11 mouse cellular contexts compared by ENCODE assay signal in genomic region chr11:60316250-60316649, GRCm38 (mm10). TPM values are rescaled to one million over a fixed set of nuclear protein-coding genes. Genes with fewer than 3 reads are reported as not detected.
DNase-seq lines count a peak whose midpoint lies in the region; ATAC-seq and TF ChIP-seq lines count a peak whose summit lies in the region.
"Had no signal": no experiment of that assay in that cellular context is flagged by ENCODE, and none has a peak within 500 bp of the region (broad histone marks: within the 10 kb centered on the region; RNA-seq: fewer than 3 reads in every experiment).

No protein-coding gene starts in this region.

- TF ChIP-seq POLR2A in testis, adult 2 months (IDR thresholded peaks at IDR 0.05; ENCODE audit: control insufficient read depth, low read depth, low read length) = no peak

- H3K4me3 ChIP-seq in hindbrain, embryonic 15.5 days = no peak overlapping the region
- no peak overlapping the region for H3K4me3 ChIP-seq in hindbrain, embryonic 14.5 days (replicated peaks; ENCODE audit: low read length)
- no peak overlapping the region for H3K4me3 ChIP-seq in testis, adult 2 months (ENCODE audit: control insufficient read depth, low read depth, low read length)

- WGBS in hindbrain, embryonic 15.5 days = 46% methylated on average over 7 of the region's 7 CpGs
- WGBS in hindbrain, embryonic 14.5 days = 51% methylated on average over 7 of the region's 7 CpGs

- H3K9me3 ChIP-seq in hindbrain, embryonic 15.5 days = no peaks in the 10 kb centered on the region
- H3K9me3 ChIP-seq in hindbrain, embryonic 14.5 days (ENCODE audit: control insufficient read depth, low read length) = no peaks in the 10 kb centered on the region

- no peak for DNase-seq in hindbrain, embryonic 14.5 days (ENCODE audit: low spot score)
- DNase-seq in testis, postnatal 10 days (ENCODE audit: low spot score) = no peak
- DNase-seq in kidney, adult 9 months = peak; percentile 62
- no peak for DNase-seq in heart, postnatal 10 days
- no peak for DNase-seq in spleen, postnatal 14 days (ENCODE audit: low spot score in 2 of 2)
- DNase-seq: heart, adult 11 months; layer of hippocampus, adult 9-11 months; right cerebral cortex, postnatal 25 days had no signal

- no peak overlapping the region for H3K4me2 ChIP-seq in hindbrain, embryonic 15.5 days
- H3K4me2 ChIP-seq in hindbrain, embryonic 14.5 days (replicated peaks) = no peak overlapping the region

- no peaks in the 10 kb centered on the region for H3K27me3 ChIP-seq in hindbrain, embryonic 15.5 days
- H3K27me3 ChIP-seq in hindbrain, embryonic 14.5 days (ENCODE audit: control insufficient read depth, insufficient read depth, low read length) = no peaks in the 10 kb centered on the region
- H3K27me3 ChIP-seq in testis, adult 2 months (ENCODE audit: control insufficient read depth, insufficient read depth, low read length) = no peaks in the 10 kb centered on the region

- ATAC-seq in hindbrain, embryonic 15.5 days (ENCODE audit: low FRiP score, low read depth) = no peak
- no peak for ATAC-seq in hindbrain, embryonic 14.5 days (ENCODE audit: low FRiP score)
- ATAC-seq: activated CD4-positive, CD25-positive, alpha-beta regulatory T cell, adult 4 months had no signal

- intact Hi-C loops in heart, postnatal 10 days (cut with DNase I) = no loop called here

- H3K36me3 ChIP-seq in hindbrain, embryonic 15.5 days = no peaks in the 10 kb centered on the region
- H3K36me3 ChIP-seq in hindbrain, embryonic 14.5 days (replicated peaks; ENCODE audit: control insufficient read depth, insufficient read depth) = no peaks in the 10 kb centered on the region
- no peaks in the 10 kb centered on the region for H3K36me3 ChIP-seq in testis, adult 2 months (ENCODE audit: control insufficient read depth, insufficient read depth, low read length)

- no peak for TF ChIP-seq CTCF in testis, adult 2 months (IDR thresholded peaks at IDR 0.05; ENCODE audit: control insufficient read depth, insufficient read depth, insufficient replicate concordance, low read depth, low read length)

- no peak overlapping the region for H3K9ac ChIP-seq in hindbrain, embryonic 15.5 days
- no peak overlapping the region for H3K9ac ChIP-seq in hindbrain, embryonic 14.5 days

- peaks cover 70% of the 10 kb centered on the region for H3K4me1 ChIP-seq in hindbrain, embryonic 15.5 days (replicated peaks)
- peaks cover 57% of the 10 kb centered on the region for H3K4me1 ChIP-seq in hindbrain, embryonic 14.5 days (replicated peaks; ENCODE audit: control insufficient read depth, insufficient read depth, low read length)
- no peaks in the 10 kb centered on the region; the same call in 1 of the 2 replicates for H3K4me1 ChIP-seq in testis, adult 2 months (ENCODE audit: control insufficient read depth, insufficient read depth, low read length)

- 0 out of 2 replicates have a peak overlapping the region, but pooled peaks have one; percentile 0 for H3K27ac ChIP-seq in hindbrain, embryonic 15.5 days (replicated peaks)
- no peak overlapping the region for H3K27ac ChIP-seq in hindbrain, embryonic 14.5 days
- peak overlapping the region; percentile 43; the same call in 1 of the 2 replicates for H3K27ac ChIP-seq in testis, adult 2 months (ENCODE audit: control insufficient read depth, insufficient read depth, low read depth, low read length)

RNA-seq across cellular contexts. Expression of gene Tom1l2, which starts 36.5 kb away (rescaled TPM):
- 65.4 and 71.4 TPM in 2 replicates for polyA plus RNA-seq in hindbrain, embryonic 15.5 days (2015; fragmentation: Nextera tagmentation; extraction: Ambion mirVana)
- polyA plus RNA-seq in hindbrain, embryonic 14.5 days (2014; fragmentation: Nextera tagmentation; extraction: Ambion mirVana) = 47.3 and 49.0 TPM in 2 replicates
- 18.5 and 22.3 TPM in 2 replicates for polyA plus RNA-seq in testis, adult 2 months (2012; rRNA removed)
- total RNA-seq in heart, postnatal 10 days (2021) = 100 to 1,000 TPM in 1 of 2 experiments, 10 to 100 TPM in 1; 97.3 to 100 TPM

RNA-seq across cellular contexts. Expression of gene Drc3, which starts 36.9 kb away (rescaled TPM):
- polyA plus RNA-seq in hindbrain, embryonic 15.5 days (2015; fragmentation: Nextera tagmentation; extraction: Ambion mirVana) = 7.1 and 7.7 TPM in 2 replicates
- polyA plus RNA-seq in hindbrain, embryonic 14.5 days (2014; fragmentation: Nextera tagmentation; extraction: Ambion mirVana) = 6.1 and 6.9 TPM in 2 replicates
- 62.2 and 70.2 TPM in 2 replicates for polyA plus RNA-seq in testis, adult 2 months (2012; rRNA removed)
- 1 to 10 TPM; 1.6 to 2.3 TPM for total RNA-seq in heart, postnatal 10 days (2021)
